Mouse (Mus musculus): Measurements from ENCODE around the gene Gm21731.
"Not testable (repeated sequence)": the region's sequence is repeated elsewhere in the genome, so short reads cannot be mapped to it uniquely, and the experiment has no call there.

GRCm38 (mm10) chr13:120238811-120239210, at the start of gene Gm21731:
- not testable (repeated sequence) for TF ChIP-seq EP300, CTCF (IDR thresholded peaks at IDR 0.05)

All from lung, postnatal 0 days (tissue).